Mouse (Mus musculus): ENCODE data around the gene Hypm. TPM values are rescaled to one million over a fixed set of nuclear protein-coding genes. Genes with fewer than 3 reads are reported as not detected.

Gene Hypm
- polyA plus RNA-seq (2014; fragmentation: Illumina TruSeq; extraction: RNeasy Lipid Tissue Mini Kit (QIAGEN cat#74804)): not detected

GRCm38 (mm10) chrX:9846628-9847027 lies at the start of gene Hypm:
Gene Hypm (plus strand): TSS chrX:9846928.

DNA sequence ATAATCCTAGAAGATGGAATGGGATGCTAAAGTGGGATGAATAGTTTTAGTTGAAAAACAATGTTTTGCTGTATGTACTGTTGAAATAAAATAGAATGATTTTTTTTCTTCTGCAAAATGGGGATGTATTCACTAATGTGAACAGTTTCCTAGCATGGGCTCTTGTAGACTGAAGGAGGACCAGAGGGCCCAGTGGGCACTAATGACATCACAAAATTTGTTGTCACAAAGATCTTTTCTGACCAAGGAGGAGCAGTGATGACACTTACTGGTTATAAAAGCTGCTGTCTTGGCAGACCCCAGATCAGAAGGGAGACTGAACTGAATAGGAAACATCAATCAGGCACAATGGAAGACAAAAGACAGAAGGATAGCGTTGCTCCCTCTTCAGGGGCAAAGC lies 2.7 kb downstream of the Hypm start, which contains the start of gene H2al3:
Gene H2al3 (plus strand): TSS at position 301 of the 400 bp plus-strand sequence.

GRCm38 (mm10) chrX:9885322-9885721 lies 38.6 kb downstream of the Hypm start, which contains the start of gene Sytl5:
Gene Sytl5 (plus strand): TSS chrX:9885622.

Other genes with a start within 250 kb of the Hypm start
- 367 TPM for gene Dynlt3, start 183.9 kb upstream of the Hypm start, polyA plus RNA-seq (2014; fragmentation: Illumina TruSeq; extraction: RNeasy Lipid Tissue Mini Kit (QIAGEN cat#74804))
- not detected for gene H2al3, start 2.8 kb downstream of the Hypm start, polyA plus RNA-seq (2014; fragmentation: Illumina TruSeq; extraction: RNeasy Lipid Tissue Mini Kit (QIAGEN cat#74804))
- gene Sytl5, start 38.7 kb downstream of the Hypm start, polyA plus RNA-seq (2014; fragmentation: Illumina TruSeq; extraction: RNeasy Lipid Tissue Mini Kit (QIAGEN cat#74804)): 2.5 TPM

All from ovary, adult 10 weeks (tissue).